Mouse (Mus musculus): ENCODE measurements around the gene Msmp.

DNA sequence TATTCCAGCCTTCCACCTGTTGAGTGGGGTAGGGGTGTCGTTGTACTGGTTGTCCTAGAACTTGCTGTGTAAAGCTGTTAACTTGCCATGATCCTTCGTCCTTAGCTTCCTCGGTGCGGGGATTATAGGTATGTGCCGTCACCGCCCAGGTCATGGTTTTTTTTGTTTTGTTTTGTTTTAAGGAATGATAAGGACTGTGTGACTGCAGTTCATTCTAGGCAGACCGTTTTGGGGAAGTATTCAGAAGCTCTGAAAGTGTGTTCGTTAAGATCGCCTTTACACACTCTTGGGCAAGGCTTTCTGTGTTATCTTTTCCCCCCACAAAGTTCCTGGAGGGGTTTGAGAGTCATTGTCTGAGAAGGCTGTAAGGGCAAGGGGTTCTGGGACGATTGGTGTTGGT, 28.2 kb upstream of the Msmp start:
- TF ChIP-seq CTCF (IDR thresholded peaks at IDR 0.05; ENCODE audit: low read depth, low read length): no peak
- TF ChIP-seq POLR2A (IDR thresholded peaks at IDR 0.05; ENCODE audit: borderline replicate concordance, low read depth, low read length): no peak
